Mouse (Mus musculus): ENCODE data around the gene Hipk2. TPM values are rescaled to one million over a fixed set of nuclear protein-coding genes. Genes with fewer than 3 reads are reported as not detected.

Gene Hipk2
- polyA plus RNA-seq (2015; fragmentation: Illumina TruSeq; extraction: RNeasy Lipid Tissue Mini Kit (QIAGEN cat#74804); ENCODE audit: insufficient read depth, low replicate concordance), result 12.3 TPM

DNA sequence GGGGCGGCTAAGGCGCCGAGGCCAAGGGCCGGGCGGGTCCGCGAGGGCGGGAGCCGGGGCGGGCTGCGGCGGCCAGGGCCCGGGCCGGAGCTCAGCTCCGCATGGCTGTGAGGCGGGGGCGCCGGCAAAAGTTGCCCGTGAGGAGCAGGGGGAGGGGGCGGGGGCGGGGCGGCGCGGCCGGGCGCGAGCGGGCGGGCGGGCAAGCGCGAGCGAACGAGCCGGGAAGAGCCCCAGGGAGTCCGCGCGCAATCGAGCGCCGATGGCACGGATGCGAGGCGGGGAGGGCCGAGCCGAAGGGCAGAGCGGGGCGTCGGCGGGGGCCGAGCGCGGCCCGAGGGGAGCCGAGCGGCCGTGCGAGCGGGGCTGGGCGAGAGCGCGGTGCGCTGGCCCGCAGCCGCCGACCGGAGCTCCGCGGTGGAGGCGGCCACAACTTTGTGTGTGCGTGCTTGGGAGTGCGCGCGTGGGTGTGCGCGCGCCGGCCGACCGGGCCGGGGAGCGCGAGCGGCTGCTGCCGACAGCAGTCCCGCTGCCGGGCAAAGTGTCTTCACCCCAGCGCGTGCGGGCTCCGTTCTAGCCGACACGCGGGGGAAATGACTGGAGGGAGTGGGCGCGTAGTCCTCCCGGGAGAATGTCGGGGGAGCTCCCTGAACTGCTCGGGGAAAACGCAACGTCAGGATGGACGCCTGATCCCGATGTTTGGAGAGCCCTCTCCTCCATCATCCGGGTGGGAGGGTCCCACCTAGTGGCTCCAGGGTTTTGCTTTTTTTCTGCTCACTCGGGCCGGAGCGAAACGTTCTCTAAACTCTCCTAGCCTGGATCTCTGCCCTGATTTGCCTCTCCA, at the start of gene Hipk2:
Gene Hipk2 (minus strand): TSS at position 95 of the 841 bp plus-strand sequence.

GRCm38 (mm10) chr6:38875258-38876070, 501 bp downstream of the Hipk2 start, which contains the start of gene Tbxas1:
Tbxas1 (plus strand) TSS chr6:38875404.

DNA sequence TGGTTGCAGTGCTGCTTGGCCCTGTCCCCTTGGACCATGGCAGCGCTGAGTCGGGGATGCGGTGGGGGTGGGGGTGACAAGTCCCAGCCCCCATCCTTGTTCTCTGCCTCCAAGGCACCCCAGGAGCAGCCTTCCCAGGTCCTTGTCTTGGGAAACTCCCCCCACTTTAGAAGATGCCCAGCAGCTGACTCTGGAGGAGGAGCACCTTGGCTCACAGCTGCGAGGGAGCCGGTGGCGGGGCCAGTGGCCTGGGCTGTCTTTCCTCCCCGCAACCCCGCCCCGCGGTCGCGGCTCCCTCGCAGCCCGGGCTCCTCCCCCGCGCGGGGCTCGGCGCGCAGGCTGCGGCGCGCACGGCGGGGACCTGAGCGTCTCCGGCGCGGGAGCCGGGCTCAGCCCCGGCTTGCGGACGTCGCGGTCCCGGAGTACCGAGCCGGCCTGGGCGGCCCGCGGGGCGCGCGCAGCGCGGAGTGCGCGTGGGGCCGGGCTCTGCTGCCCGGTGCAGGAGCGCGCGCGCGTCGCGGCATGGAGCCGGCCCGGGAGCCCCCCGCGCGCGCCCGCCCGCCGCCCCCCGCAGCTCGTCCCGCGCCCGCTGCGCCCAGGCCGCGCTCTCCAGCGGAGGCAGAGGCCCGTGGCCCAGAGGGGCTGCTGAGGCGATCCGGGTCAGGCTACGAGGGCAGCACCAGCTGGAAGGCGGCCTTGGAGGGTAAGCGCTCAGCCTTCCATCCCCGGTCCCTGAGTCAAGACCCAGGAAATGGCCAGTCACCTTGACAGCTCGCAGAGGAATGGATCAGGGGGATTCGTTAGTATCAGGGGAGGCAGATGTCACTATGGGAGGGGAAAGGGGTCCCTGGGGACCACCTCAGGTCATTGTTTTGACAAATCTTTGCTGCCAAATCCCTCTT, 213.0 kb downstream of the Hipk2 start, which contains the start of gene Clec2l:
Gene Clec2l (plus strand): TSS at position 356 of the 902 bp plus-strand sequence.

Other genes with a start within 250 kb of the Hipk2 start
- not detected for gene Klrg2, start 238.9 kb downstream of the Hipk2 start, polyA plus RNA-seq (2015; fragmentation: Illumina TruSeq; extraction: RNeasy Lipid Tissue Mini Kit (QIAGEN cat#74804); ENCODE audit: insufficient read depth, low replicate concordance)
- not detected for gene Clec2l, start 213.1 kb downstream of the Hipk2 start, polyA plus RNA-seq (2015; fragmentation: Illumina TruSeq; extraction: RNeasy Lipid Tissue Mini Kit (QIAGEN cat#74804); ENCODE audit: insufficient read depth, low replicate concordance)
- 16.3 TPM for gene Tbxas1, start 761 bp downstream of the Hipk2 start, polyA plus RNA-seq (2015; fragmentation: Illumina TruSeq; extraction: RNeasy Lipid Tissue Mini Kit (QIAGEN cat#74804); ENCODE audit: insufficient read depth, low replicate concordance)
- gene Parp12, start 242.2 kb upstream of the Hipk2 start, polyA plus RNA-seq (2015; fragmentation: Illumina TruSeq; extraction: RNeasy Lipid Tissue Mini Kit (QIAGEN cat#74804); ENCODE audit: insufficient read depth, low replicate concordance), result 26.5 TPM

Measured in spleen, adult 10 weeks (tissue).